In the genomic region with DNA sequence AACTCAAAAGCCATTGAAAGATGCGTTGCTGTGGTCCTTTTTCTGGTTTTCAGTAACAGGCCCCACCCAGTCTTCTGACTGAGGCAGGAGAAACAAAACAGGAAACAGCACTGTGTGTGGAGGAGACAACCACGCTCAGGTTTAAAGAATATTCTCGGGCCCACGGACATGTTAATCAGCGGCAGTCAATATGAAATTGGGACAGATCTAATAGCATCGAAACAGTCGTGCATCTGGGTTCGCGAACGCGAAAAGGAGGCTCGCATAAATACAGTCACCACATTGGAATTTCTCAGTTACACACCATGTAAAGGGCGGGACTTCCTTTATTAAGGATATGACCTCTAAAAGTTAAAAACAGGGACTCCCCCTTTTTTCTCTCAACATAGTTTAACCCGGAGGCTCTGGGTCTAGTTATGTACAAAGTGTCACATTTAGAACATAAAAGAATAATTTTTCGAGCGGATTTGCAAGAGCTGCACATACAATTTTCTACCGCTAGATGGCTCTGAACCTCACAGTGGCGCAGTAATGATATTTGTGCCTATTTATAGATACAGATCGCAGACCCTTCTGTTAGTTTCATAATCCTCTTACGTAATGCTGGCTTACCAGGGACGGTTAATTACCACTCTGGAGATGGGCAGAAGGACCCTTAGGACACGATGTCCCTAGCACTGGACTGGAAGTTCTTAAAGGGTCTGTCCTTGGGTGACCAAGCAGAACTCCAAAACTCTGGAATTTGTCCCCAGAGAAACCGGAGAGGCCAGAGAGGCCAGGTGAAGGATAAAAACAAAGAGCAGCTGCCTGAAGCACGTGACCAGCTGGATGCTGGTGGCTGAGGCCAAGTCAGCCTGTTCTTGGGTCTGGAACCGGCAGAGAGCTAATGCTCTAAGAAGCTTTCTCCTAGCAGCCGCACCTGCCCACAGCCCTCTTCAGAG, we compare ENCODE assay signal across 8 mouse cellular contexts.
DNase-seq lines count a peak whose midpoint lies in the region; TF ChIP-seq lines count a peak whose summit lies in the region.

No protein-coding gene starts in this region.

- TF ChIP-seq CTCF in left cerebral cortex, adult 2 months (IDR thresholded peaks at IDR 0.05), result peak; percentile 97

- intact Hi-C loops in gastrocnemius, postnatal 14 days (cut with DNase I; ENCODE audit: low total_unique reads), result no loop called here
- intact Hi-C loops in left cerebral cortex, adult 2 months (cut with DNase I), result loop anchor here (2.0 to 5.0 kb wide), 3 partner anchors 65 to 386 kb away; partner anchors contain the start of gene Zfp706

- DNase-seq in adrenal gland, adult (ENCODE audit: inconsistent age in 2 of 2, low spot score in 1 of 2), result peak; percentile 88 to 96
- DNase-seq in embryo, embryonic 10 days (ENCODE audit: low spot score), result peak; percentile 69
- peak; percentile 72 for DNase-seq in gastrocnemius, postnatal 14 days
- DNase-seq in induced T-regulatory cell, adult 2 months (ENCODE audit: low read depth), result peak; percentile 95
- DNase-seq in left cerebral cortex, adult 2 months (ENCODE audit: extremely low spot score in 1 of 2, low spot score in 2 of 2), result peak; percentile 71 to 75
- DNase-seq in lung, postnatal 4 days, result peak; percentile 67 to 79
- DNase-seq in retina, postnatal 1 day, result peak; percentile 93
- DNase-seq in urinary bladder, adult 2 months (ENCODE audit: low spot score), result peak; percentile 31

- peak overlapping the region; percentile 40 for H3K4me3 ChIP-seq in left cerebral cortex, adult 2 months

- peak overlapping the region; percentile 96 for H3K27ac ChIP-seq in left cerebral cortex, adult 2 months

Comparison
In these comparisons a context has a peak if more than half of its experiments do, and no peak if none do; other contexts are left out.
1. Peak in every context shown above with its lines: DNase-seq, H3K4me3 ChIP-seq and H3K27ac ChIP-seq.
2. DNase-seq: peak in every context shown above with its lines; median percentile 95 in induced T-regulatory cell, adult 2 months; 93 in retina, postnatal 1 day; 92 in adrenal gland, adult; 73 in left cerebral cortex, adult 2 months; 73 in lung, postnatal 4 days; 72 in gastrocnemius, postnatal 14 days; 69 in embryo, embryonic 10 days; 31 in urinary bladder, adult 2 months.